ENCODE assay signal across 8 mouse cellular contexts in the genomic region with DNA sequence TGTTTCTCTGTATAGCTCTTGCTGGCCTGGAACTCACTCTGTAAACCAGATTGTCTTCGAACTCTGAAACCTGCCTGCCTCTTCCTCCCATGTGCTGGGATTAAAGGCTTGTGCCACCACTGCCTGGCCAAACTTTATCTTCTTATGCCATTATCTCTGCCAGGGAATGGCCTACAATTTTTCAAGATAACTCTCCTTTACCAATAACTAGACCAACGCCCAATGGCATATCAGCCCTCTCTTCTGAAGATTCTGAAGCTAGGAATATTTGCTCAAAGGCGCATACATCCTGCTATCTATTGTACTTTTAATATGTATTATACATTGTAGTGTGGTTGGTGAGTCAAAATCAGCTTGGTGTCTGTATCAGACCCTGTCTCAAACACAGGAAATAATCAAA.
DNase-seq lines count a peak whose midpoint lies in the region; ATAC-seq and TF ChIP-seq lines count a peak whose summit lies in the region.
"Not testable (repeated sequence)": the region's sequence is repeated elsewhere in the genome, so short reads cannot be mapped to it uniquely, and the experiment has no call there.

No protein-coding gene starts in this region.

- not testable (repeated sequence) for H3K9me3 ChIP-seq in CH12.LX (replicated peaks; ENCODE audit: low read length); embryonic facial prominence, embryonic 12.5 days; heart, embryonic 14.5 days (ENCODE audit: control insufficient read depth, low read length); kidney, embryonic 14.5 days (ENCODE audit: control insufficient read depth, low read length); liver, embryonic 13.5 days (replicated peaks); liver, postnatal 0 days (ENCODE audit: low read length); midbrain, embryonic 10.5 days (replicated peaks)
- H3K9me3 ChIP-seq in limb, embryonic 13.5 days = peaks cover 16% of the 10 kb centered on the region

- not testable (repeated sequence) for TF ChIP-seq EP300 in CH12.LX (IDR thresholded peaks at IDR 0.05; ENCODE audit: low read length); liver, postnatal 0 days (IDR thresholded peaks at IDR 0.05; ENCODE audit: low read depth)

- peak overlapping the region; percentile 82; the same call in 1 of the 2 replicates for H3K4me2 ChIP-seq in CH12.LX (ENCODE audit: insufficient read depth, low read depth, poor library complexity, severe bottlenecking)
- peak overlapping the region; percentile 49; the same call in 1 of the 2 replicates for H3K4me2 ChIP-seq in embryonic facial prominence, embryonic 12.5 days (replicated peaks)
- H3K4me2 ChIP-seq in heart, embryonic 14.5 days (ENCODE audit: low read length) = peak overlapping the region; percentile 62
- H3K4me2 ChIP-seq in kidney, embryonic 14.5 days (replicated peaks; ENCODE audit: low read depth, low read length) = peak overlapping the region; percentile 31; the same call in 1 of the 2 replicates
- H3K4me2 ChIP-seq in limb, embryonic 13.5 days (replicated peaks) = peak overlapping the region; percentile 61
- peak overlapping the region; percentile 67 for H3K4me2 ChIP-seq in liver, embryonic 13.5 days
- H3K4me2 ChIP-seq in liver, postnatal 0 days (ENCODE audit: low read depth, low read length) = peak overlapping the region; percentile 26; the same call in 1 of the 2 replicates

- not testable (repeated sequence) for TF ChIP-seq RAD21 in CH12.LX (IDR thresholded peaks at IDR 0.05; ENCODE audit: low read depth, low read length)

- H3K79me2 ChIP-seq in CH12.LX (replicated peaks; ENCODE audit: control insufficient read depth, extremely low read depth, insufficient read depth, poor library complexity, severe bottlenecking) = not testable (repeated sequence)

- H3K27ac ChIP-seq in CH12.LX (ENCODE audit: insufficient read depth, low read depth); embryonic facial prominence, embryonic 12.5 days; heart, embryonic 14.5 days (replicated peaks in 1 of 2; ENCODE audit: control insufficient read depth in 1 of 2, insufficient read depth in 1 of 2, low read depth in 2 of 2, low read length in 2 of 2); kidney, embryonic 14.5 days (ENCODE audit: low read depth, low read length); limb, embryonic 13.5 days; liver, postnatal 0 days (ENCODE audit: low read depth); midbrain, embryonic 10.5 days (replicated peaks): not testable (repeated sequence)
- H3K27ac ChIP-seq in liver, embryonic 13.5 days = peak overlapping the region; percentile 64; the same call in 1 of the 2 replicates

- in situ Hi-C loops in CH12.LX (cut with MboI; ENCODE audit: low pct_ligation_motif_present, low pct_unique_long_range_greater_than_20kb, low sequenced_read_pairs) = not testable (repeated sequence)

- TF ChIP-seq POLR2A in CH12.LX (IDR thresholded peaks at IDR 0.05; ENCODE audit: low read depth, low read length) = not testable (repeated sequence)

- peak overlapping the region in 2 of 3 experiments; percentile 20 to 62 for H3K4me3 ChIP-seq in CH12.LX (replicated peaks in 1 of 3; ENCODE audit: low read depth in 2 of 3, low read length in 2 of 3, poor library complexity in 1 of 3)
- H3K4me3 ChIP-seq in embryonic facial prominence, embryonic 12.5 days; heart, embryonic 14.5 days (ENCODE audit: control insufficient read depth in 1 of 2, insufficient read depth in 1 of 2, low read depth in 1 of 2, low read length in 2 of 2); kidney, embryonic 14.5 days (ENCODE audit: low read length); liver, postnatal 0 days (ENCODE audit: low read depth, low read length): not testable (repeated sequence)
- 0 out of 2 replicates have a peak overlapping the region, but pooled peaks have one; percentile 64 for H3K4me3 ChIP-seq in limb, embryonic 13.5 days
- peak overlapping the region; percentile 76 for H3K4me3 ChIP-seq in liver, embryonic 13.5 days (replicated peaks)
- H3K4me3 ChIP-seq in midbrain, embryonic 10.5 days = 0 out of 2 replicates have a peak overlapping the region, but pooled peaks have one; percentile 67

- not testable (repeated sequence) for ATAC-seq in embryonic facial prominence, embryonic 12.5 days (ENCODE audit: insufficient number of reproducible peaks, insufficient read depth, low FRiP score, low TSS enrichment); heart, embryonic 14.5 days (ENCODE audit: insufficient number of reproducible peaks, insufficient read depth, low FRiP score, low read depth); kidney, embryonic 14.5 days (ENCODE audit: low FRiP score, low TSS enrichment); limb, embryonic 13.5 days (ENCODE audit: low FRiP score, low read depth); liver, postnatal 0 days
- peak; percentile 85 for ATAC-seq in liver, embryonic 13.5 days (ENCODE audit: low read depth)

- H3K9ac ChIP-seq in CH12.LX (ENCODE audit: insufficient read depth, low read depth); embryonic facial prominence, embryonic 12.5 days; heart, embryonic 14.5 days (ENCODE audit: low read length); kidney, embryonic 14.5 days (ENCODE audit: low read depth, low read length); limb, embryonic 13.5 days; liver, postnatal 0 days (replicated peaks): not testable (repeated sequence)
- peak overlapping the region; percentile 82; the same call in 1 of the 2 replicates for H3K9ac ChIP-seq in liver, embryonic 13.5 days

- H3K36me3 ChIP-seq in CH12.LX (replicated peaks in 1 of 2; ENCODE audit: control insufficient read depth in 1 of 2, insufficient read depth in 1 of 2, low read length in 1 of 2); embryonic facial prominence, embryonic 12.5 days; heart, embryonic 14.5 days (ENCODE audit: control insufficient read depth, insufficient read depth, low read length); kidney, embryonic 14.5 days (ENCODE audit: control insufficient read depth, insufficient read depth, low read length); liver, embryonic 13.5 days; liver, postnatal 0 days (replicated peaks; ENCODE audit: insufficient read depth, low read length): not testable (repeated sequence)
- H3K36me3 ChIP-seq in limb, embryonic 13.5 days = peaks cover 18% of the 10 kb centered on the region
- H3K36me3 ChIP-seq in midbrain, embryonic 10.5 days = peaks cover 18% of the 10 kb centered on the region

- not testable (repeated sequence) for H3K27me3 ChIP-seq in CH12.LX (replicated peaks); embryonic facial prominence, embryonic 12.5 days; heart, embryonic 14.5 days (ENCODE audit: control insufficient read depth, insufficient read depth, low read length); kidney, embryonic 14.5 days (ENCODE audit: control insufficient read depth, insufficient read depth, low read length); limb, embryonic 13.5 days; liver, embryonic 13.5 days; liver, postnatal 0 days (ENCODE audit: insufficient read depth, low read length); midbrain, embryonic 10.5 days (ENCODE audit: low read depth, poor library complexity, severe bottlenecking)

- not testable (repeated sequence) for TF ChIP-seq CTCF in CH12.LX (conservative IDR thresholded peaks at IDR 0.05 in 1 of 2, IDR thresholded peaks at IDR 0.05 in 1 of 2; ENCODE audit: low read depth in 2 of 2, low read length in 2 of 2); liver, postnatal 0 days (IDR thresholded peaks at IDR 0.05; ENCODE audit: low read depth)

- WGBS in embryonic facial prominence, embryonic 12.5 days = 94% methylated on average over 3 of the region's 3 CpGs
- WGBS in heart, embryonic 14.5 days = 89% methylated on average over 3 of the region's 3 CpGs
- WGBS in kidney, embryonic 14.5 days = 96% methylated on average over 3 of the region's 3 CpGs
- 94% methylated on average over 3 of the region's 3 CpGs for WGBS in limb, embryonic 13.5 days
- WGBS in liver, embryonic 13.5 days (ENCODE audit: insufficient replicate concordance) = 45% methylated on average over 3 of the region's 3 CpGs
- WGBS in liver, postnatal 0 days (ENCODE audit: insufficient replicate concordance) = 78% methylated on average over 3 of the region's 3 CpGs
- WGBS in midbrain, embryonic 10.5 days = 88% methylated on average over 3 of the region's 3 CpGs

- H3K4me1 ChIP-seq in CH12.LX (ENCODE audit: control insufficient read depth in 1 of 2, insufficient read depth in 2 of 2); embryonic facial prominence, embryonic 12.5 days; heart, embryonic 14.5 days (ENCODE audit: control insufficient read depth in 2 of 2, insufficient read depth in 2 of 2, low read length in 2 of 2); kidney, embryonic 14.5 days (ENCODE audit: control insufficient read depth, insufficient read depth, low read length); limb, embryonic 13.5 days; liver, embryonic 13.5 days (replicated peaks); liver, postnatal 0 days (ENCODE audit: insufficient read depth); midbrain, embryonic 10.5 days: not testable (repeated sequence)

- not testable (repeated sequence) for DNase-seq in CH12.LX (ENCODE audit: extremely low read depth); liver, embryonic 13.5 days; liver, postnatal 0 days; midbrain, embryonic 10.5 days (ENCODE audit: low spot score)

- dilution Hi-C loops in CH12.LX (cut with MboI; ENCODE audit: extremely low pct_ligation_motif_present, extremely low pct_unique_long_range_greater_than_20kb, low sequenced_read_pairs) = not testable (repeated sequence)

Comparison
In these comparisons a context has a peak if more than half of its experiments do, and no peak if none do; other contexts are left out.
1. H3K4me2 ChIP-seq: peak in every context shown above with its lines; median percentile 82 in CH12.LX; 67 in liver, embryonic 13.5 days; 62 in heart, embryonic 14.5 days; 61 in limb, embryonic 13.5 days; 49 in embryonic facial prominence, embryonic 12.5 days; 31 in kidney, embryonic 14.5 days; 26 in liver, postnatal 0 days.